Mouse (Mus musculus) C2C12 (cell line): ENCODE results near the gene Mthfsd. TPM values are rescaled to one million over a fixed set of nuclear protein-coding genes. Genes with fewer than 3 reads are reported as not detected.
A peak's percentile ranks its signal among the peaks of the same experiment; 100 is the strongest.

Source experiments
- H3K27me3 ChIP-seq: one replicate; pipeline ENCODE4 v1.6.1; 2011; ENCODE audit not compliant: control insufficient read depth, insufficient read depth, insufficient read length
- H3K36me3 ChIP-seq: one replicate; pipeline ENCODE4 v1.6.1; 2011; ENCODE audit not compliant: control insufficient read depth, insufficient read depth
- H3K4me3 ChIP-seq: one replicate; pipeline ENCODE4 v1.5.1; 2011; ENCODE audit warnings: mild to moderate bottlenecking, control low read depth; ENCODE audit not compliant: poor library complexity, insufficient read depth, severe bottlenecking
- H3K79me2 ChIP-seq: one replicate; pipeline ENCODE4 v1.6.1; 2011; ENCODE audit not compliant: control insufficient read depth, insufficient read depth
- H3K79me3 ChIP-seq: one replicate; pipeline ENCODE4 v1.6.1; 2011; ENCODE audit warnings: low read depth, control low read depth
- H3ac ChIP-seq: one replicate; pipeline ENCODE3; 2011; ENCODE audit warnings: low read depth; ENCODE audit not compliant: control insufficient read depth, insufficient read length
- CEBPB ChIP-seq: IDR thresholded peaks from one replicate; pipeline ENCODE4 v1.6.1; 2011; ENCODE audit warnings: low read depth, mild to moderate bottlenecking, control low read depth, moderate library complexity
- CTCF ChIP-seq: IDR thresholded peaks from one replicate; pipeline ENCODE4 v1.5.1; 2011; ENCODE audit not compliant: control insufficient read depth, insufficient read depth, insufficient read length
- FOSL1 ChIP-seq: IDR thresholded peaks from one replicate; pipeline ENCODE4 v1.8.0; 2011; ENCODE audit warnings: mild to moderate bottlenecking, low read length; ENCODE audit not compliant: poor library complexity, insufficient read depth, severe bottlenecking
- MAX ChIP-seq: IDR thresholded peaks from one replicate; pipeline ENCODE4 v1.6.1; 2011; ENCODE audit warnings: mild to moderate bottlenecking, control low read depth
- MYOD1 ChIP-seq: IDR thresholded peaks from one replicate; pipeline ENCODE4 v1.6.1; 2011; ENCODE audit warnings: low read depth; ENCODE audit not compliant: control insufficient read depth, insufficient read length
- MYOG ChIP-seq: IDR thresholded peaks from one replicate; pipeline ENCODE4 v1.6.1; 2011; ENCODE audit not compliant: control insufficient read depth, insufficient read length; ENCODE audit errors: extremely low read depth
- USF1 ChIP-seq: IDR thresholded peaks from one replicate; pipeline ENCODE4 v1.6.1; 2011; ENCODE audit warnings: low read depth, mild to moderate bottlenecking, control low read depth, moderate library complexity
- polyA plus RNA-seq: library from polyadenylated mRNA; unstranded; fragments of >200 nt; fragmentation: generic; extraction: Trizol; gene quantifications from one replicate; pipeline ENCODE4 v1.2.1, GENCODE M21; 2012; ENCODE audit warnings: missing spikeins

Gene Mthfsd
- polyA plus RNA-seq, 1 experiment = 22.7 TPM

GRCm38 (mm10) chr8:121136856-121137255 lies 28.7 kb upstream of the Mthfsd start:
- TF ChIP-seq CTCF = no peak
- TF ChIP-seq MYOD1 = no peak
- no peak for TF ChIP-seq MYOG
- TF ChIP-seq MAX = no peak
- no peak for TF ChIP-seq FOSL1
- TF ChIP-seq CEBPB = no peak
- no peak for TF ChIP-seq USF1
- Histone ChIP-seq H3ac (no peak overlapping the region), H3K36me3 (no peaks in the 10 kb centered on the region), H3K79me3 (no peaks in the 10 kb centered on the region), H3K4me3 (no peak overlapping the region), H3K79me2 (no peaks in the 10 kb centered on the region), H3K27me3 (no peaks in the 10 kb centered on the region)

GRCm38 (mm10) chr8:121134512-121134911 lies 26.3 kb upstream of the Mthfsd start:
- Histone ChIP-seq H3K79me3 (no peaks in the 10 kb centered on the region), H3K79me2 (no peaks in the 10 kb centered on the region), H3ac (peak overlapping the region; percentile 49), H3K4me3 (no peak overlapping the region), H3K27me3 (no peaks in the 10 kb centered on the region), H3K36me3 (no peaks in the 10 kb centered on the region)
- no peak for TF ChIP-seq CTCF
- TF ChIP-seq MAX = peak; percentile 10
- peak; percentile 23 for TF ChIP-seq MYOD1

- Histone ChIP-seq H3ac (peak overlapping the region; percentile 49), H3K79me3 (no peaks in the 10 kb centered on the region), H3K4me3 (no peak overlapping the region), H3K79me2 (no peaks in the 10 kb centered on the region), H3K27me3 (no peaks in the 10 kb centered on the region), H3K36me3 (peaks cover 3% of the 10 kb centered on the region)
- peak; percentile 84 for TF ChIP-seq USF1
- no peak for TF ChIP-seq CTCF
- TF ChIP-seq MYOG = no peak
- peak; percentile 82 for TF ChIP-seq FOSL1
- peak; percentile 42 for TF ChIP-seq MYOD1
- no peak for TF ChIP-seq CEBPB
- peak; percentile 83 for TF ChIP-seq MAX
These were observed 25.9 kb upstream of the Mthfsd start for GRCm38 (mm10) chr8:121134102-121134501.

- Histone ChIP-seq H3K79me3 (no peaks in the 10 kb centered on the region), H3ac (no peak overlapping the region), H3K36me3 (peaks cover 5% of the 10 kb centered on the region), H3K79me2 (no peaks in the 10 kb centered on the region), H3K27me3 (no peaks in the 10 kb centered on the region), H3K4me3 (no peak overlapping the region)
- no peak for TF ChIP-seq USF1
- no peak for TF ChIP-seq CTCF
- TF ChIP-seq CEBPB = peak; percentile 53
- TF ChIP-seq MYOG = no peak
- TF ChIP-seq MYOD1 = no peak
These were observed 24.8 kb upstream of the Mthfsd start for GRCm38 (mm10) chr8:121132961-121133513.

GRCm38 (mm10) chr8:121130522-121130921 lies 22.3 kb upstream of the Mthfsd start:
- Histone ChIP-seq H3K79me3 (no peaks in the 10 kb centered on the region), H3K79me2 (peaks cover 11% of the 10 kb centered on the region), H3ac (no peak overlapping the region), H3K4me3 (no peak overlapping the region), H3K36me3 (peaks cover 5% of the 10 kb centered on the region), H3K27me3 (no peaks in the 10 kb centered on the region)
- TF ChIP-seq MYOG (no peak), FOSL1 (no peak), CTCF (no peak), MAX (no peak), CEBPB (no peak), USF1 (no peak), MYOD1 (no peak)

- peaks cover 11% of the 10 kb centered on the region for H3K79me2 ChIP-seq
- no peaks in the 10 kb centered on the region for H3K79me3 ChIP-seq
- H3K27me3 ChIP-seq = no peaks in the 10 kb centered on the region
- peaks cover 5% of the 10 kb centered on the region for H3K36me3 ChIP-seq
- no peak overlapping the region for H3ac ChIP-seq
- no peak overlapping the region for H3K4me3 ChIP-seq
- no peak for TF ChIP-seq CEBPB
- TF ChIP-seq FOSL1 = no peak
- no peak for TF ChIP-seq MAX
- TF ChIP-seq USF1 = no peak
- no peak for TF ChIP-seq MYOG
- no peak for TF ChIP-seq MYOD1
- no peak for TF ChIP-seq CTCF
These were observed 21.2 kb upstream of the Mthfsd start for GRCm38 (mm10) chr8:121129265-121129940.
